In genomic region chr13:21322509-21323375, GRCm38 (mm10) we compare ENCODE assay signal across 10 mouse cellular contexts. TPM values are rescaled to one million over a fixed set of nuclear protein-coding genes. Genes with fewer than 3 reads are reported as not detected.
DNase-seq lines count a peak whose midpoint lies in the region; ATAC-seq lines count a peak whose summit lies in the region.
"Had no signal": no experiment of that assay in that cellular context is flagged by ENCODE, and none has a peak within 500 bp of the region (broad histone marks: within the 10 kb centered on the region; RNA-seq: fewer than 3 reads in every experiment).

No protein-coding gene starts in this region.

- H3K9ac ChIP-seq in hindbrain, embryonic 14.5 days = no peak overlapping the region
- no peak overlapping the region for H3K9ac ChIP-seq in limb, embryonic 15.5 days

- 14% methylated on average over 18 of the region's 18 CpGs for WGBS in hindbrain, embryonic 14.5 days
- WGBS in limb, embryonic 15.5 days = 15% methylated on average over 18 of the region's 18 CpGs

- peak; percentile 29 for DNase-seq in adrenal gland, postnatal 14 days
- no peak for DNase-seq in adrenal gland, postnatal 4 days (ENCODE audit: low spot score in 2 of 2)
- peak; percentile 82 for DNase-seq in ES-CJ7 (ENCODE audit: low read depth, low spot score)
- DNase-seq in embryo, embryonic 9.5 days (ENCODE audit: extremely low spot score) = peak; percentile 86
- peak; percentile 70 for DNase-seq in hindbrain, embryonic 14.5 days (ENCODE audit: low spot score)
- peak; percentile 71 to 84 for DNase-seq in right cerebral cortex, postnatal 10 days (ENCODE audit: low spot score in 2 of 2)

- H3K9me3 ChIP-seq in hindbrain, embryonic 14.5 days (ENCODE audit: control insufficient read depth, low read length) = no peaks in the 10 kb centered on the region
- no peaks in the 10 kb centered on the region for H3K9me3 ChIP-seq in limb, embryonic 15.5 days

- ATAC-seq in hindbrain, embryonic 14.5 days (ENCODE audit: low FRiP score) = no peak
- ATAC-seq in limb, embryonic 15.5 days (ENCODE audit: insufficient number of reproducible peaks, low FRiP score, low TSS enrichment, low read depth) = no peak
- ATAC-seq in megakaryocyte progenitor cell, adult 5-6 weeks (replicated peaks; ENCODE audit: poor library complexity) = no peak

- H3K4me3 ChIP-seq in hindbrain, embryonic 14.5 days (replicated peaks; ENCODE audit: low read length) = peak overlapping the region; percentile 27
- peak overlapping the region; percentile 24 for H3K4me3 ChIP-seq in limb, embryonic 15.5 days

- peaks cover 12% of the 10 kb centered on the region for H3K27me3 ChIP-seq in hindbrain, embryonic 14.5 days (ENCODE audit: control insufficient read depth, insufficient read depth, low read length)
- H3K27me3 ChIP-seq in limb, embryonic 15.5 days = 0 out of 2 replicates have a peak, but pooled peaks cover 4% of the 10 kb centered on the region

- no peaks in the 10 kb centered on the region for H3K36me3 ChIP-seq in hindbrain, embryonic 14.5 days (replicated peaks; ENCODE audit: control insufficient read depth, insufficient read depth)
- no peaks in the 10 kb centered on the region for H3K36me3 ChIP-seq in limb, embryonic 15.5 days

- peak overlapping the region; percentile 45 for H3K4me2 ChIP-seq in hindbrain, embryonic 14.5 days (replicated peaks)
- peak overlapping the region; percentile 38 for H3K4me2 ChIP-seq in limb, embryonic 15.5 days

- H3K27ac ChIP-seq in hindbrain, embryonic 14.5 days = no peak overlapping the region
- H3K27ac ChIP-seq in limb, embryonic 15.5 days = no peak overlapping the region

- peaks cover 4% of the 10 kb centered on the region; the same call in 1 of the 2 replicates for H3K4me1 ChIP-seq in hindbrain, embryonic 14.5 days (replicated peaks; ENCODE audit: control insufficient read depth, insufficient read depth, low read length)
- 0 out of 2 replicates have a peak, but pooled peaks cover 2% of the 10 kb centered on the region for H3K4me1 ChIP-seq in limb, embryonic 15.5 days

RNA-seq across cellular contexts. Expression of gene Gpx6, which starts 10.8 kb away (rescaled TPM):
- total RNA-seq in adrenal gland, postnatal 14 days (2021) = not detected in 2 replicates
- under 1 TPM in 1 of 2 experiments, not detected in 1; 0.81 TPM for total RNA-seq in adrenal gland, postnatal 4 days (2021)
- polyA plus RNA-seq in hindbrain, embryonic 14.5 days (2014; fragmentation: Nextera tagmentation; extraction: Ambion mirVana) = 0.15 TPM in 1 of 2 replicates, not detected in the other
- 0.23 TPM in 1 of 2 replicates, not detected in the other for polyA plus RNA-seq in limb, embryonic 15.5 days (2015; fragmentation: Nextera tagmentation; extraction: Ambion mirVana)
- total RNA-seq in megakaryocyte progenitor cell, adult 5-6 weeks (2015) = not detected in 2 replicates
- not detected in 2 replicates for total RNA-seq in megakaryocyte progenitor cell, adult 5-6 weeks (2017)
- total RNA-seq: hematopoietic stem cell, adult 5-6 weeks had no signal
- polyA plus RNA-seq: C2C12 had no signal

RNA-seq across cellular contexts. Expression of gene Olfr1367, which starts 24.0 kb away (rescaled TPM):
- total RNA-seq in adrenal gland, postnatal 14 days (2021) = not detected in 2 replicates
- total RNA-seq in adrenal gland, postnatal 4 days (2021) = not detected
- not detected in 2 replicates for polyA plus RNA-seq in hindbrain, embryonic 14.5 days (2014; fragmentation: Nextera tagmentation; extraction: Ambion mirVana)
- not detected in 2 replicates for polyA plus RNA-seq in limb, embryonic 15.5 days (2015; fragmentation: Nextera tagmentation; extraction: Ambion mirVana)
- total RNA-seq in megakaryocyte progenitor cell, adult 5-6 weeks (2015) = not detected in 2 replicates
- total RNA-seq in megakaryocyte progenitor cell, adult 5-6 weeks (2017) = not detected in 2 replicates
- total RNA-seq: hematopoietic stem cell, adult 5-6 weeks had no signal
- polyA plus RNA-seq: C2C12 had no signal

RNA-seq across cellular contexts. Expression of gene Gpx5, which starts 30.2 kb away (rescaled TPM):
- not detected in 2 replicates for total RNA-seq in adrenal gland, postnatal 14 days (2021)
- not detected for total RNA-seq in adrenal gland, postnatal 4 days (2021)
- not detected in 2 replicates for polyA plus RNA-seq in hindbrain, embryonic 14.5 days (2014; fragmentation: Nextera tagmentation; extraction: Ambion mirVana)
- not detected in 2 replicates for polyA plus RNA-seq in limb, embryonic 15.5 days (2015; fragmentation: Nextera tagmentation; extraction: Ambion mirVana)
- total RNA-seq in megakaryocyte progenitor cell, adult 5-6 weeks (2015) = not detected in 2 replicates
- total RNA-seq in megakaryocyte progenitor cell, adult 5-6 weeks (2017) = not detected in 2 replicates
- total RNA-seq: hematopoietic stem cell, adult 5-6 weeks had no signal
- polyA plus RNA-seq: C2C12 had no signal

RNA-seq across cellular contexts. Expression of gene Zscan12, which starts 39.9 kb away (rescaled TPM):
- 8.0 and 10.1 TPM in 2 replicates for total RNA-seq in adrenal gland, postnatal 14 days (2021)
- 10 to 100 TPM; 12.0 to 13.0 TPM for total RNA-seq in adrenal gland, postnatal 4 days (2021)
- 11.6 and 12.5 TPM in 2 replicates for polyA plus RNA-seq in hindbrain, embryonic 14.5 days (2014; fragmentation: Nextera tagmentation; extraction: Ambion mirVana)
- 9.2 and 10.2 TPM in 2 replicates for polyA plus RNA-seq in limb, embryonic 15.5 days (2015; fragmentation: Nextera tagmentation; extraction: Ambion mirVana)
- total RNA-seq in megakaryocyte progenitor cell, adult 5-6 weeks (2015) = 7.5 and 9.1 TPM in 2 replicates
- 15.5 and 17.5 TPM in 2 replicates for total RNA-seq in megakaryocyte progenitor cell, adult 5-6 weeks (2017)

Comparison
In these comparisons a context has a peak if more than half of its experiments do, and no peak if none do; other contexts are left out.
1. DNase-seq: peak in adrenal gland, postnatal 14 days (single experiment), ES-CJ7 (single experiment), embryo, embryonic 9.5 days (single experiment), hindbrain, embryonic 14.5 days (single experiment) and right cerebral cortex, postnatal 10 days (2 of 2); none in adrenal gland, postnatal 4 days (0 of 2).